Mouse (Mus musculus) heart, adult 2 months (tissue): ENCODE measurements at regions not wholly inside any gene's neighbourhood (a gene's known extent, or its start where the extent isn't known, plus 50 kb on each side); places are given as distances from the start of the nearest gene placed in this dataset.

Experiments used
- DNase-seq, 2 experiments: peaks; one replicate each; pipeline ENCODE4 v3.0.0; 2021
- H3K27ac ChIP-seq: fragments of 200-600 bp; 2 replicates; pipeline ENCODE4 v1.8.1; 2022
- H3K27me3 ChIP-seq: fragments of 200-500 bp; 2 replicates; pipeline ENCODE4 v1.6.1; 2012; ENCODE audit warnings: mild to moderate bottlenecking, low read length, inconsistent platforms, mixed read lengths; ENCODE audit not compliant: control insufficient read depth, insufficient read depth
- H3K36me3 ChIP-seq: fragments of 200-500 bp; 2 replicates; pipeline ENCODE4 v1.6.1; 2012; ENCODE audit warnings: low read length, inconsistent platforms; ENCODE audit not compliant: control insufficient read depth, insufficient read depth
- H3K4me1 ChIP-seq: fragments of 200-500 bp; 2 replicates; pipeline ENCODE4 v1.6.1; 2011; ENCODE audit warnings: low read length; ENCODE audit not compliant: control insufficient read depth, insufficient read depth
- H3K4me3 ChIP-seq: fragments of 200-600 bp; 2 replicates; pipeline ENCODE4 v1.8.1; 2022
- H3K79me2 ChIP-seq: fragments of 200-500 bp; replicated peaks from 2 replicates; pipeline ENCODE4 v1.6.1; 2012; ENCODE audit warnings: mild to moderate bottlenecking, inconsistent platforms, low read length, moderate library complexity, mixed read lengths; ENCODE audit not compliant: control insufficient read depth, insufficient read depth
- H3K9ac ChIP-seq: fragments of 200-500 bp; 2 replicates; pipeline ENCODE4 v1.6.1; 2012; ENCODE audit warnings: low read depth, mild to moderate bottlenecking, control low read depth, inconsistent platforms, low read length, mixed read lengths
- CTCF ChIP-seq: fragments of 200-600 bp; IDR thresholded peaks from 2 replicates; pipeline ENCODE4 v1.8.1; 2022; ENCODE audit warnings: antibody characterized with exemption, mild to moderate bottlenecking, moderate library complexity
- EP300 ChIP-seq: fragments of 200-500 bp; IDR thresholded peaks from 2 replicates; pipeline ENCODE4 v1.6.1; 2011; ENCODE audit warnings: low read depth, low read length, control low read depth; ENCODE audit not compliant: insufficient read depth
- POLR2A ChIP-seq: fragments of 200-500 bp; IDR thresholded peaks from 2 replicates; pipeline ENCODE4 v1.6.1; 2011; ENCODE audit warnings: mild to moderate bottlenecking, low read depth, low read length, control low read depth; ENCODE audit not compliant: insufficient read depth
- WGBS: fragments of 180-500 bp; shearing (Covaris S2); methylation state at CpG from one replicate; pipeline ENCODE4 v1.1.7; 2018; 5-methylcytosine and 5-hydroxymethylcytosine counted together
- intact Hi-C: fragments of 180-260 bp; cut with DNase I; formaldehyde crosslinking; loops from one replicate; pipeline ENCODE4 v1.15.1; 2025

- intact Hi-C loops, result no loop called here
- no peak for DNase-seq
- Histone ChIP-seq H3K4me1 (no peaks in the 10 kb centered on the region), H3K27ac (no peak overlapping the region), H3K27me3 (no peaks in the 10 kb centered on the region), H3K9ac (no peak overlapping the region), H3K4me3 (no peak overlapping the region), H3K79me2 (no peaks in the 10 kb centered on the region), H3K36me3 (no peaks in the 10 kb centered on the region)
- 58% methylated on average over 2 of the region's 2 CpGs for WGBS
- TF ChIP-seq POLR2A (no peak), CTCF (no peak), EP300 (no peak)
Observed at GRCm38 (mm10) chr1:81548906-81549305, 472.2 kb downstream of the Nyap2 start.

GRCm38 (mm10) chr1:81549706-81550105 is 473.0 kb downstream of the Nyap2 start:
- intact Hi-C loops, result no loop called here
- H3K4me3 ChIP-seq, result no peak overlapping the region
- TF ChIP-seq EP300 (no peak), POLR2A (no peak), CTCF (no peak)
- H3K79me2 ChIP-seq, result no peaks in the 10 kb centered on the region
- WGBS, result 74% methylated on average over 5 of the region's 5 CpGs
- no peaks in the 10 kb centered on the region for H3K36me3 ChIP-seq
- H3K9ac ChIP-seq, result no peak overlapping the region
- no peaks in the 10 kb centered on the region for H3K4me1 ChIP-seq
- H3K27ac ChIP-seq, result no peak overlapping the region
- H3K27me3 ChIP-seq, result no peaks in the 10 kb centered on the region
- DNase-seq, result no peak

DNA sequence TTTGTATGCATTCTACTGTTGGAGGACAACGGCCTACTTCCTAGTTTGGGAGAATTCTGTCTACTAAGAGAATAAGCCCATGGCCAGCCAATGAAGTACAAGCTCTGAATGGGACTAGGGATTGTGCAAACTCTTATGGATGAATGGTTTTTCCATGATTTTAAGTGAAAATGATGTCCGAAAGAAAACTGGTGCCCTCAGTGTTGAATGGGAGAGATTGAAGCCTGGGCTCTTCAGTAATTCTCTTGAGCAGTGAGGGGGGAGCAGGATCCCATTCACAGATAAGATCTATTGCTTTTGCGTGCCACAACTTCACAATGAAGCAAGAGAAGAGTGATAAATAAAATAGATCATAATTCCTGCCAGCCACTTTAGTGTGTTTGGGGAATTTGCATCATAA is 476.0 kb downstream of the Nyap2 start:
- Histone ChIP-seq H3K36me3 (no peaks in the 10 kb centered on the region), H3K4me1 (no peaks in the 10 kb centered on the region), H3K4me3 (no peak overlapping the region), H3K27ac (no peak overlapping the region), H3K9ac (no peak overlapping the region), H3K27me3 (no peaks in the 10 kb centered on the region), H3K79me2 (no peaks in the 10 kb centered on the region)
- TF ChIP-seq EP300 (no peak), POLR2A (no peak), CTCF (no peak)
- intact Hi-C loops, result no loop called here
- DNase-seq, result no peak
- 77% methylated on average over 3 of the region's 3 CpGs for WGBS

DNA sequence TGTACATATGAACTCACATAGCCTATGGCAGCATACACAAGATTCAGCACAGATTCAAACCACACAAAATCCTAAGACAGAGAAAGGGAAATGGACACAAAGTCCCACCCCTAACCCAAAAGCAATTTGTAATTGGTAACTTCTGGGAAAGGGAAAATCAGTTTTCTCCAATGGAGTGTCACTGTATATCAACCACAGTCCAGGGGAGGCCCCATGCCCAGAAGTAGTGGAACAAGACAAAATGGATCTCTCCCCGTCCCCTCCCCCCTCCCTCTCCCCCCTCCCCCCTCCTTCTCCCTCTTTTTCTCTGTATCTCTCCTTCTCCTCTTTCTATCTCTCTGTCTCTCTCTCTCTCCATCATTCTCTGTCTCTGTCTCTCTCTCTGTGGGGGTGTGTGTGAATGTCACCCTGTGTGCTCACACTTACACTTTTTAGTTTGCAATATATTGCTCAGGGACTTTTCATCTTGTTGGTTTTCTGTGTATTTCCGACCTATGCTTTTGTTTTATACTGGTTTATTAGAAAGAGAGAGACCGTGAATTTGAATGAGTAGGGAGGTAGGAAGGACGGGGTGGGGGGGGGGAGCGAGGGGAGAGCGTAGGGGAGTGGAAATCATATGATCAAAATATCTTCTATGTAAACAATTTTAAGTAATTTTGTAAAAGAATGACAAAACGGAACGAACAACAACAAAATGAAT is 500.4 kb downstream of the Nyap2 start:
- 76% methylated on average over 8 of the region's 8 CpGs for WGBS
- intact Hi-C loops, result no loop called here

DNA sequence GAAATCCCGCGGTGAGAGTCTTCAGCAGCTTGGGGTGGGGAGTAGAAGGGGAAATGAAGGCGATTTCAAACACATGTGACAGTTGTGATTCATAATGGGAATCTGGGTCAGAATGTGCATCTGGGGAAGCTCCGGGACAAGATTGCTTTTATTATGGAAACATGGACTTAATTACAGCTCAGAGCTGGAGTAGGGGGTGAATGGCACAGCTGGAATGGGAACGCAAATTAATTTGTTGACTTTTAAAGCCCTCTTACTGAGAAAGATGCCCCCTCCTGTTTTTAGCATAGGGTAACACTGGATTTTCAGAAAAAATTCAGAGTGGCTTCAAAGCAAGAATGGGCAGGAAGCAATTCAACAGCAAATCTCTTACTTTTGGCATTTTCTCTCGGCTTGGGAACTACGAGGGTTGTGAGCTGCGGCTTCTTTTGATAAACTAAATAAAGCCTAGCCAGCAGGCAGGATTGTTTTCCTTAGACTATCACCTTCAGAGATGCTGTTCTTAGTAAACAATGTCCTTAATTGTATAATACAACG is 501.0 kb downstream of the Nyap2 start:
- 67% methylated on average over 9 of the region's 9 CpGs for WGBS
- no peak overlapping the region for H3K9ac ChIP-seq
- no peaks in the 10 kb centered on the region for H3K27me3 ChIP-seq
- no peak for TF ChIP-seq EP300
- no peaks in the 10 kb centered on the region for H3K79me2 ChIP-seq
- no peak for DNase-seq
- no peak overlapping the region for H3K27ac ChIP-seq
- intact Hi-C loops, result no loop called here
- no peaks in the 10 kb centered on the region for H3K36me3 ChIP-seq
- H3K4me3 ChIP-seq, result no peak overlapping the region
- H3K4me1 ChIP-seq, result no peaks in the 10 kb centered on the region

More for the DNA sequence above, 500.4 kb downstream of the Nyap2 start:
- Histone ChIP-seq H3K4me3 (no peak overlapping the region), H3K36me3 (no peaks in the 10 kb centered on the region), H3K79me2 (no peaks in the 10 kb centered on the region), H3K4me1 (no peaks in the 10 kb centered on the region), H3K9ac (no peak overlapping the region), H3K27ac (no peak overlapping the region), H3K27me3 (no peaks in the 10 kb centered on the region)
- no peak for TF ChIP-seq CTCF
- no peak for TF ChIP-seq POLR2A
- TF ChIP-seq EP300, result no peak
- no peak for DNase-seq

DNA sequence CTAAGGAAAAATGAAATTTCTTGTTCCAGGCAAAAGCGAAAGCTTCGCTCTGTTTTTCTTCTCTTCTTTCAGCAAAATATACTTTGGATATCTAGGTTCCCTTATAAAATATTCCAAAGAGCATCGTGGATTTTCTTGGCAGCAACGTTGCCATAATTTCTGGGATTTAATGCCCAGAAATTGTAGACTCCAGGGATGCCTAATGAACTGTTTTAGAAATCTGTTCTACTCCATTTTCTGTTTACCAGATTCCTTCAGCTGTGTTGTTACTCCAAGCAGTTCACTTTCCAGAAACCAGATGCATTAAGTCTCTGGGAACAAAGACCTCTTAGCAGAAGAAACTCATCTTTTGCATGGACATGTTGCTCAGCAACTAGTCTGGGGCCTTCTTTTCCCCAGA is 504.5 kb downstream of the Nyap2 start:
- H3K36me3 ChIP-seq, result no peaks in the 10 kb centered on the region
- TF ChIP-seq CTCF (no peak), POLR2A (no peak), EP300 (no peak)
- DNase-seq, result no peak
- no peak overlapping the region for H3K27ac ChIP-seq
- intact Hi-C loops, result no loop called here
- H3K79me2 ChIP-seq, result no peaks in the 10 kb centered on the region
- no peaks in the 10 kb centered on the region for H3K4me1 ChIP-seq
- H3K4me3 ChIP-seq, result no peak overlapping the region
- no peaks in the 10 kb centered on the region for H3K27me3 ChIP-seq
- whole genome bisulfite sequencing, result 59% methylated on average over 4 of the region's 4 CpGs
- no peak overlapping the region for H3K9ac ChIP-seq
